Mouse (Mus musculus): ENCODE results near the gene Cul7.

Cul7 gene

DNA sequence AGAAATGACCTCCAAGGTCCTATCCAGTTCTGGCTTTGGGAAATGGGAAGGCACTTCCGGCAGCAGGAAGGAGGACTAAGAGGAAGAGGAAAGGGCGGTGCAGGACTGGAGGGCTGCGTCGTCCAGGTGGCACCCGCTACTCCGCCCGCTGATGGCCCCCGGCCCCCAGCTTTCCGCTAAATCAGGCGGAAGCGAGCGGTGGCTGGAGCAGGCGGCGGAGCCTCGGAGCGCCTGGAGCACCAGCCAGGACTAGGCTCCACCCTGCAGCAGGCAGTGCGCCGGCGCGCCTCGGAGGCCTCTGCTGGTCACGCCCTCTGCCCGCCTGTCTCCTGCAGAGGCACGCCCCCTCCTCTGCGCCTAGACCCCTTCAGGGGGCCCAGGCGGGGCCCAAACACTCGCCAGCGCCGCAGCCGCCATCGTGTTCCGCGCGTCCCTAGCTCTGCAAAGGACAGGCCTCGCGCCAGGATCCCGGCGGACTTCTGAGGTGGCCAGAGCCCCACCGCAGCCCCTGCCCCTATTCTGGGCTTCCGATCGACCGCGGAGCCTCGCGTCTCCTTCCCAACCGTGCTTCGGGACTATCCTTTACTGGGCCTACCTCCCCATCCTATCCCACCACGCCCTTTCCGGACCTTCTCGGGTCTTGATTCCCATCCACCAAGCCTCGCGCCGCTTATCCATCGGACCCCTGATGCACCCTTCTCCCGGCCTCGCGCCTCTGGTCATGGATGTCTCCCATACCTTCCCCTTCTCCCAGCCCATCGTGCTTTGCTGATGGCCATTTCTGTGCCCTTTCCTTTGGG, at the start of gene Cul7:
TSS of gene Cul7 (plus strand) at position 106 of the 800 bp plus-strand sequence.
- peak; percentile 85 for DNase-seq

DNA sequence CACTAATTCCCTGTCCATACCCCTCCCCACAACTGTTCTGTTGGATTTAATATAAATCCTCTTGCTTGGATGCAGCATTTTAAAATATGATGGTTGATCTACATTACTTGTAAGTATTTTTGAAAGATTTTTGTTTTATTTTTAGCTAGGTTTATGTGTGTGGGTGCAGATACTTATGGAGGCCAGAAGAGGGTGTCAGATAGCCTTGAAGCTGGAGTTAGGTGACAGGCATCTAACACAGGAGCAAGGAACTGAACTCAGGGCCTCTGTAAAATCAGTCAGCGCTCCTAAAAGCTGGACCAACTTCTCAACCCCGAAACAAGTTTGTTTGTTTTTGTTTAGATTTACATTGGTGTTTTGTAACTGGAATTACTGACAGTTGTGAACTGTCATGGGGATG, 49.6 kb upstream of the Cul7 start:
- no peak for DNase-seq

DNA sequence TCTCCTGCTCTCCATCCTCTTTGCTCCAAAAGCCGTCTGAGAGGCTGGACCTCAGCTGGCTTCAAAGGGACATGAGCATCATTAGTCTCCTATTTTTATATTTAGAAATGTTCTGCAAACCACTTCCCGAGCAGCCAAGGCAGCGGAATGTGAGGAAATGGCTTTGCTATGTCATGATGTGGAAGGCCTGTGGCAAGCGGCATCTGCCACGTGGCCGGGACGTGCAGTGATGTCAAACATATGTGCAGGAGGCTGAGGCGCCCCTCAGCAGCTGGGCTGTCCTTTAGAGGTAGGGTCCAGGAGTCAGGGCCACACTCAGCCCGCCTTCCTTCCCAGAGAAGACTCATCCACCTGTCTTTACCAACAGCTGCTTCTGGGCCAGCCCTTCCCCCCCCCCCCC, 47.9 kb upstream of the Cul7 start:
- no peak for DNase-seq

DNA sequence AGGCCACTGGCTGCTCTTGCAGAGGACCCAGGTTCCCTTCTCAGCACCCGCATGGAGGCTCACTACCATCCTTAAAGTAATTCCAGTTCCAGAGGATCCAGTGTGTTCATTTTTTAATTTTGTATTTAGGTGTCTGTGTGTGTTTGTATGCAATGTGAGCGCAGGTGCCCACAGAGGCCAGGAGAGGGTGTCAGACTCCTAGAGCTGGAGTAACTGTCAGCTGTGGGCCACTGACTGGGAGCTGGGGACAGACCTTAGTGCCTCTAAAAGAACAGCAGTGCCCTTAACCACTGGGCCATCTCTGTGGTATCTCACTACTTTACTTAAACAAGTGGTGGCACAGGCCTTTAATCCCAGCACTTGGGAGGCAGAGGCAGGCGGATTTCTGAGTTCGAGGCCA, 46.9 kb upstream of the Cul7 start:
- DNase-seq = no peak

DNA sequence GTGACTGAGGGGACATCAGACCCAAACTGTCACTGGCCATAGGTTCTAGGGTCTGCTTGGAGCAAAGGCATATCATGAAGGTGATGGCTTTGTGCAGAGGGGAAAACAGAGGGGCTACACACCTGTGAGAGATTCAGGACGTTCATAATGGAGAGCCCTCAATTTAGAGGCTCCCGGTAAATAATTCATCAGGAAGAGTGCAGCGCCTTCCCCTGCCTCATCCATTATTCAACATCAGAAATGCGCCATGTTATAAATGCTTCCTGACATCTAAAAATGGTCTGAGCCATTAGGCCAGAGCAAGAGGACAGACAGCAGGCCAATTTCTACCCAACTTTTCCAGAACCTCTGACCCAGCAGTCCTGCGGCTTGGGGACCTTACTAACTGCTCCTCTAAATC, 45.0 kb upstream of the Cul7 start:
- DNase-seq = no peak

DNA sequence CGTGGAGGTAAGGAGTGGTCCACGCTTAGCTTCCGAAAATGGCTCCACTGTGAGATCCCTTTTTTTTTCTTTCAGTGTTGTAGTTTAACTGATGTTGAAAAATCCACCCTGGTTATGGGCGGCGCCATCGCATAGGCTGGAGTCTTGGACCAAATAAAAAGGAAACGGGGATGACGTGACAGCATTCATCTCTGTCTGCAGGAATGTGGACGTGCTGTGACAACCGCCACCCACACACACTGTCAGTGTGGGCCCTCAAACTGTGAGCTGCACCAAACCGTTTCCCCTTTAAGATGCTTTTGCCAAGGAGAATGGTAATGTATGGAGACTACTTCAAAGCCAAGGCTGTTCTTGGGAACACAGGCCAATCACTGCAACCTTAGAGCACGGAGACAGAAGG, 44.1 kb upstream of the Cul7 start:
- DNase-seq = no peak

DNA sequence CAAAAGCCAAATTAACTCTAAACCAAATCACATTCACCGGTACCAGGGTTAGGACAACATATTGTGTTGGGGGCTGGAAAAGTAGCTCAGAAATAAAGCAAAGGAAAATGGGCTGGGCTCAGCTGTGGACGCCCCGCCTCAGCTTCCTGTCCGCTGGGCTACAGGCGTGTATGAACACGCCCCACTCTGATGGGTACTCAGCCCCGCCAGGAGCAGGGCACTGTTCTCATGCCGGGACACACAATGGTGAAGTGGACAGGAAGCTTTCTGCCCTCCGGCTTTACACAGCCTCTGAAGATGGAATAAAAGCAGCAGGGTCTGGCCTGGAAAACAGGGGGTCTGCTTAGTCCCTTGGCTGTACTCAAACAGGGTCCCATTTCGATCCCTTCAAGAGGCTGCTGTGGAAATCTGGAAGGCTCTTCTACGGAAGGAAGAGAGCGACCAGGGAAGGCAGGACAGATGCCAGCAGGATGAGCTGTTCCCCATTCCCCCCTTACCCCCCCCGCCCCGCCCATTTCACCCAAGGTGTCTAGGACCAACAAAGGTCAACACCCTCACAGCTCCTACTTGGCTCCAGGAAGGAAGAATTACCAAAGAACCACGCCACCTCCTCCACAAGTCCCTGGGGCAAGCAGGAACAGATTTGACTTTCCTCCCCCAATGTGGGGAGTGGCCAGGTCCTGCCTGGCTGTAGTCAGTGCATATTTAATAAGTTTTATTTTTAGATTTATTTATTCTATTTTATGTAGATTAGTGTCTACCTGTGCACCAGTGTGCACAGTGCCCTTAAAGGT, 40.2 kb upstream of the Cul7 start:
- no peak for DNase-seq

DNA sequence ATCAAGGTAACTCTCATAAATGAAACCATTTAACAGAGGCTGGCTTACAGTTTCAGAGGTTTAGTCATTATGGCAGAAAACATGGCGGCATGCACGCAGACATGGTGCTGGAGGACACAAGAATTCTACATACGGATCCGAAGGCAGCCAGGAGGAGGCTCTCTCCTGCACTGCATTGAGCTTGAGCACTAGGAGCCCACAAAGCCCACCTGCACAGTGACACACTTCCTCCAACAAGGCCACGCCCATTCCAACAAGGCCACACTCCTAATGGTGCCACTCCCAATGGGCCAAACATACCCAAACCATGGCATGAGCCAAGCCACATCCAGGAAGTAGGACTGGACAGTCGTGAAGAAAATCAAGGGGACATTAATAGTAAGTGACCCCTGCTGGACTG, 38.8 kb upstream of the Cul7 start:
- no peak for DNase-seq

DNA sequence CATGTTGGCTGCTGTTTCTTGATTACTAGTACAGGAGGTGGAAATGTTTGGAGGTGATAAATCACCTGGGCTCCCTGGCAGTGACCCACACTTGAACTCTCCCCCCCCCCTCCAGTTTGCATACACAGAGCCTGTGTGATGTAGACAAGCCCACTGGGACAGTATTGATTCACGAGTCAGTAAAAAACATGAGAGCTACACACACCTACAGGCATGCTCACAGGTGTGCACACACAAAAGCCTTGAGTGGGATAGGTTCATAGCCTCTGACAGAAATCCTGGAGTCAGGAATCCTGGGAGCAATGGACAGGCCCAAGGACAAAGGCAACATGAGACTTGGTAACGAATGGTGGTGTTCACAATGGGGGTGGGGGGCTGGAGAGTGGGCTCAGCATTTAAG, 37.9 kb upstream of the Cul7 start:
- DNase-seq = no peak

DNA sequence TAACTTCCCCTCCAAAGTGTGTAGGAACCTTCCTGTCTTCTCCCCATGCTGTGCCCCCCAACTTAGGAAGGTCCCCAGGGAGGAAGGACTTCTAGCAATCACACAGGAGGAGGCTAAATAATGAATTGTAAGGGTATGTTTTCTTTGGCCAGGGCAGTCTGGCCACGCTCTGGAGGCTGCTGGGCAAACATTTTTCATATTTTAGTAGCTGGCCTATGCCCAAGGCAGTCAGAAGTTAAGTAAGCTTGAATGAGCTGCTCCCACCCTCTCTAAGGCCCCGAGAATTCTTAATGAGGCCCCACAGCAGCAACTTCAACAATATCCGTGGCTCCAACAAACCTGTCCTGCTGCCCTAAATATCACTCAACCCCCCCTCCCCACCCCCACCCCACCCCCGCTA, 37.3 kb upstream of the Cul7 start:
- DNase-seq = no peak

DNA sequence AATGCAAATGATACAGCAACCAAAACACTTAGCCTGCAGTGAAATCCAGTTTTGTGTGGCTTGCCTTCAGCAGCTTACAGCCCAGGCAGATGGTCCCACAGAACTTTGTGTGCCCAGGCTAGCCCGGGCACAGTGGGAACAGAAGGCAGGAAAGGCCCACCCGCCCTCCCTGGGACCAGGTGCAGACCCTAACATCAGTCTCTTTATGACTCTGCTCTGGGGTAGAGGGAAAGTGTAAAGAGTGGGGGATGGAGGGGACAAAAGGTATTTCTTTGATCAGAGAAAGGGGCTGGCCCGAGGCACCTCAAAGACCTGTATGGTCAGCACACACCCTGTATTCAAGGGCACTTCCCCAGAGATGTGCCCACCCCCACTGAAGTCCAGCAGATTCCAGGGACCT, 36.9 kb upstream of the Cul7 start:
- no peak for DNase-seq

DNA sequence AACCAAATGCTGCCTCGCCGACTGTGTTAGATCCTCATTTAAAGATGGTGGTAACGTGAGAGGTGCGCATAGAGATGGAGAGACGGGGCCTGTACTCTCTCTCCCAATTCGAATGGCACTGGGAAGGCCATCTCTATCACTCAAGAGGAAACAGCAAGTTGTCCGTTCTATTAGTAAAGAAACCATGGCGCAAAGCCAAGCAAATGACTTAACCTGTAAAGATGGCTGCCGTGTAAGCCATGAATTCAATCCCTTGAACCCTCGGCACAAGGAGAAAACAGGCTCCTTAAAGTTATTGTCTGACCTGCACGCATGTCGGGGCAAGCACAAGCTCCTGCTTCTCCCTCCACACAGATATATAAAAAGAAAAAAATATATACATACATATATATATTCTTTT, 32.3 kb upstream of the Cul7 start:
- no peak for DNase-seq

DNA sequence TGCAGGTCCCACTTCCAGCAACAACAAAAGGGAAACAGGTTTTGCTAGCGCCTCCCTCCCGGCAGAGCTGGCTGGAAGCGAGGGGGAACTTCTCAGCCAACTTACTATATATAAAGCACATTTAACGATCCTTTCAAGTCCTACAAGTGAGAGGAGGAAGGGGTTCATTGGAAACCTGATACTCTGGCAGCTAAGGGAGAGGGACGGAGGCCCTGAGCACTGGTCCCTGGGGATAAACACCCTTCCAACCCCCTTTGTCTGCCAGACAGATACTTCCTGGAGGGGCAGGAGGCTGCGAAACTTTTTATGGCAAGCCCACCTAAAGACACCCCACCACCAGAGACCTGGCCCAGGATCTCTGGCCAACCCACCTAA, 31.8 kb upstream of the Cul7 start:
- no peak for DNase-seq

DNA sequence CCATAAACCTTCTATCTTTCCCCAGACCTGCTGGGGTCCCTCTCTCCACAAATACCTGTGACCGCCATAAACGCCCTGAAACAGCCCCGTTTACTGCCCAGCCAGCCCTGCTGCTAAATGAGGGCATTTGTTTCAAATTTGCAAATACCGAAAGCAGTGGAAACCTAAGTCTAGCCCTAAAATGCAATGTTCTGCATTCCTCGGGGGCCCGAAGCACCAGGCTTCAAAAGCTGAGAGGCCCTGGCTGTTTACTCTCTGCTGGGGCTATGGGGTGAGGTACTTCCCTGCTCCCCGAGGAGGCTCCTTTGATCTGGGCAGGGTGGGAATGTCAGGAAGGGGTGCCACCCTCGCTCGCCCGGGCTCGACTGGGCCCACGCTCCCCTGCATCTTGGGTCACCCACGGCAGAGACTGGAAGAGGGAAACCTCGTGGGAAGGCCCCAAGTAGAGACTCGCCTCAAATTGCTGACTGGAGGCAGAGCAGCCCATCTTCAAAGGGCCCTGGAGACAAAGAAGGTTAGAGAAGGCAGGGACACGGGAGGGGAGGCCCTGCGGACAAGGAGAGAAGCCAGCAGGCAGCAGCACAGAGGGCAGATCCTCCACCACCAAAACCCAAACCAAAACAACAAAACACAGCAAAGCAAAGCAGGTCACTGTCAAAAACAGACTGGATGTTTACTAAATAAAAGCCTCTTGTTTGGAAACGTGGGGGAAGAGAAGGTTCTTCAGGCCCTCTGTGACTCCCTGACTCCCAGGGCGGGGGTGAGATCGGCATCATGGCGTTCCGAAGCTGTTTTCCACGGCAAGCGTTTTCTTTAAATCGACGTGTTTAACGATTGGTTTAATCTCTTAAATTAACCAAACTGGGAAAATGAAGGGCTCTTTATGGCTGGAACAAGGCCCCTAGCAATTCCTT, 31.1 kb upstream of the Cul7 start:
- no peak for DNase-seq

DNA sequence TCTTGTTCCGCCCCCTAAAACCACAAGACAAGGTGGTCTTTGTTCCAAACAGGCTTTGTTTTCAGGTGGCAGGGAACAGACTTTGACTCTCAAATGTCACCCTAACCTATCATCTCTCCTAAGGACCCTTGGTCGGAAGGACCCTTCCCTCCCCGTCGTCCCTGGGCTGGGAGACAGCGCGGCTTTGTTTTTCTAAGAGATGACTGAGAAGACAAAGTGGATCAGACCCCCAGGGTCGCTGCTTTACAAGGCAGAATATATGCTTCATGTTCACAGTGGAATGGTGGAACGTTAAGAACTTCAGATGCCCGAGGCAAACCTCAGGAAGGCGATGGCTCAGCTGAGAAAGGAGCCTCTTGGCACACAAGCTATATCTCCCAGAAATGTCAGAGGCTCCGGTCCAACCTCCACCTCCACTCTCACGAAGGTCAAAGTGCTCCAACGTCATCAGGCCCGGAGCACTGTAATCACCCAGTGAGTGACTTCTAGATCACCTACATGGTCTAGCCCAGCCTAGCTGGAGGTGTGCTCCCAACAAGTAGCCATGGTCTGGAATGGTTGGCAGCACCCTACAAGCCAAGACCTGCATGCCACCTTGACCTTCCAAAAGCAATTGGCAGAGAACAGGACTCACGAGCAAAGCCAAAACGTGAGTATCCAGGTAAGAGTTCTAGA, 30.3 kb upstream of the Cul7 start:
- DNase-seq = no peak

DNA sequence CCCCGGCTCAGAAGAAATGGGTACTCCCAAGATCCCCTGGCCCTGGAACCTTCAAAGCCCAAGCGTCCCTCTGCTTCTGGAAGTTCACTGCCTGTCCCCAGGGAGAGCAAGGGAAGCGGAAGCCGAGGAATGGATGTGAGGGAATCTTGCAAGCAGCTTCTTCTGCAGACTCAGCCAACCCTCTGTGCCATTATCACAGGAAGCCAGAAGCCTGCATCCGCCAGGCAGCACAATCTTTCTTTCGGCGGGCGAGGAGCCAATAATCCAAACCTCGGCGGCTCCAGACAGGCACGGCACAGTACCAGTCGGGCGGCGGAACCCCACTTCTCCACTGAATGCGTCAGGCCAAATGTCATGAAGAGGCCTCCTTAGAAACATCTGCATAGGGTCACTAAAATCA, 28.8 kb upstream of the Cul7 start:
- DNase-seq = peak; percentile 49

DNA sequence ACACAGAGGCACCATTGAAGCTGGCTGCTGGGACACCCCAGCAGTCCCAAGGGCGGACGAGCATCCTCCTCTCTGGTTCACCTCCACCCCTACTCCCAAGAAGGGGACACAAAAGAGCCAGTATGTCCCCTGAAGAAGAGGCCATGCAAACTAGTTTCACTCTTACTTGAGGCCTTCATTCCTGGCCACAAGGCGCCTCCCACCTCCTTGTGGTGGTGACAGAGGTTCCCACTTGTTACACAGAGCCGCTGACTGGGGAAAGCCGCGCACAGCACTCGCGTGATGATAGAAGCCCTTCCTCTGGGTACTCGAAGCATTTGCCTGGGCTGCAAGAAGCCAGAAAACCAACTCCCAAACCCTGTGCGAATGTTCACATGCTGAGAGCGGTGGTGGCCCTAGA, 27.9 kb upstream of the Cul7 start:
- no peak for DNase-seq

DNA sequence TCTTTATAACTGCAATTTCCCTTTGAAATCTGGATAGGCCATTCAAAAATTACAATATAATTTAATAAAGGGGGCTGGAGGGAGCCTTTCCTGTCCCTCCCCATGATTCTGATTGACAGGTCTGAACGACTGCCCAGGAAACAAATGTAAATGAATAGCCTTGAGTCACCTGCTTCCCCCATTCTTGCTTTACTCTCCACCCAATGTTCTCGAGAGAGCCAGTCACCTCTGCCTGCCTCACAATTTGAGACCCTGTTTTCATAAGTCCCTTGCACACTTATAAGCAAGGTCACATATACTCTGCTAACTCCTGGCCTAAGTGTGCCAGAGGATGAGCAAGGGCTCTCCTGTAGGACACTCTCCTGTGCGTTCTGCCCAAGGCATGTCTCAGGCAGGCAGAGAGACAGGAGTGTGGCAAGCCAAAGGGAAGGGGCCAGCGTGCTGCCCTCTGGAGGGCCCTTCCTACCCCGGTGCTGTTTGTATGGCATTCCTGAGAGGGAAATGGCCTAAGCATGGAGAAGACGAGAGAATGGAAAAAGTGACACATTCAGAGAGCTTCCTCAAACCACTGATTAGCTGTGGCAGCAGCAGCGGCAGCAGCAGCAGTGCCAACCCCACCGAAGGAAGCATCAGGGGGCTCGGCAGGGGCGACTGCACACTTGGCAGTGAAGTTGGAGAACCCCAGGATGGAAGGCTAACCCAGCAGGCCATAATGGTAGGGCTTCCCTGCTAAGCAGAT, 26.1 kb upstream of the Cul7 start:
- DNase-seq = no peak

DNA sequence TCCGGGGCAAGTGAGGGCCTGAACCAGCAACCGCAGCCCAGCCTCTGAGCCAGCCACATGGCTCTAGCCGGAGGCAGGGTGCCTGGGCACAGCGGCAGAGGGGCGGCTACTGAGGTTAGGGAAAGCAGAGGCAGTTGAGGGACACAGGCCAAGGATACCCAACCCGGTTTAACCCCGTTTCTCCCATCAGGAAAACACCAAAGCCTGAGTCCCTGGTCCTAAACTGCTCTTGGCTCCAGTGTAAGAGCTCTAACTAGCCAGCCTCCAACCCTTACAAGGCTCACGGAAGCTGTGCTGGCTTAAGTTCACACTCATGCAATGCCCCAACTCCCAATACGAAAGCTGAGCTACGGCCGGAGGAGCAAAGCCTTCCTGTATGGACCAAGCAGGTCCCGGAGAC, 25.5 kb upstream of the Cul7 start:
- DNase-seq = no peak

DNA sequence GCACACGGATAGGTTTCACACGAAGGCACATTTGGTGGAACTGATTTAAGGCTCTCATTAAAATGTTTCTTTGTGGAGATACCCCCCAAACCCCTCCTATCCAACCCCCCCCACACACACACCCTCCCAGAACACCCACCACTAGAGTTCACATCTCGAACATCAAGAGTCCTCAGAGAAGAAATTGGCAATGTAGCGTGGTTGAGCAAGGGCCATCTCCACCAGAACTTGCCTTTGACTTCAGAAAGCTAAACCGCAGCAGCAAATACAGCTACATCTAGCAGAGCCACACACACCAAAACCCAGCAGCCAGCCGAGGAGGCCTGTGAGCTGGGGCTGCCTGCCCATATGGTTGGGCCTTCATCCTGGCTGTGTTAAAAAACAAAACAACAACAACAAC, 22.7 kb upstream of the Cul7 start:
- no peak for DNase-seq

DNA sequence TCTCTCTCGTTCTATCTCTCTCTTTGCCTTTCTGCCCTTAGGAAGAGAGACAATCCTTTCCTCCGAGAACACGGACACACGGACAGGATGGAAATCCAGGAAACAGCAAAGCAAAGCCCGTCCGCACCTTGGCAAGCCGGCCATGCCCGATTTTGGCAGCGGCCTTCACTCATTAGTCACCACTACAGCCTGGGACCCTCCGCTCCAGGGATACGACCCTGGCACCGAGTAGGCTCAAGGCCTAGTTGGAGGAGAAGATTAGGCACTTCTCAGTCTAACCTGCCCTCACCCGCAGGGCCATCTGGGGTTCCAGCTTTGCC, 21.7 kb upstream of the Cul7 start:
- no peak for DNase-seq

All from cerebellum, adult 11 months (tissue).